Mouse (Mus musculus) cerebellum, adult 11-12 months (tissue): ENCODE measurements at regions not wholly inside any gene's neighbourhood (a gene's known extent, or its start where the extent isn't known, plus 50 kb on each side); places are given as distances from the start of the nearest gene placed in this dataset.

Source experiments
- DNase-seq: peaks from one replicate; pipeline ENCODE4 v3.0.0; 2022

DNA sequence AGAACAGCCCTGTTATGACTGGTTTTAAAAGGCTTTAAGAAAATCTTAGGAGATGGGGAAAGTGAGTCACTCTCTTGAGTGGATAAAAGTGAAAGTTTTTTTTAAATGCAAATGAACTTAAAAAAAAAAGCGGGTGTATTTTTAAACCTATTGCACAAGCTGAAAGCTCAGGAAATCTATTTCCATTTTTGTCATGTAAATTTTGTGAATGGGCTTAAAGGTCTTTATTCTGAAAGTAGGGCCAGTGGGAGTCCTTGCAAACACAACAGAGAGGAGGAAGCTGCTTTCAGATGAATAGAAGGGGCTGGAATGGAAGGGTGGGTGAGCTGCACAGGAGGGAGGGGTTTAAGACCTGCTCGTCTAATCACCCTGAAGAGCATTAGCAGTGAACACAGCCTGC is 62.9 kb downstream of the Fam84a start:
- DNase-seq: no peak

DNA sequence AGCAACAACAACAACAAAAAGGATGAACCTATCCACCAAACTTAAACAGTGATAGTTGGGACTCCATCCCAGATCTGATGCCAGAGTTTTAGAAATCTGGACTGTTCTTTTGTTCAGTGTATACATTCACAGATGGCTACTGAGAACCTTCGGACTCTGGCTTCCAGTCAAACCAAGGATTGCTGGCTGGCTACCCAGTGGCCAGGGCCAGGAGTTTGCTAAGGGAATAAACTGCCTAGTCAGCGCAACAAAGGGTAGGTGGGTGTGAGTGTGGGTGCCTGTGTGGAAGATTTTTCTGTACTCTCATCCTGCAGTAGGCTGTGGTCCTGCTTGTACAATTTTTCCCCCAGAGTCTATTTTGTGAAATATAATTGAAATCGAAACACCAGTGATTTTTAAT is 69.1 kb downstream of the Fam84a start:
- DNase-seq: peak; percentile 2

DNA sequence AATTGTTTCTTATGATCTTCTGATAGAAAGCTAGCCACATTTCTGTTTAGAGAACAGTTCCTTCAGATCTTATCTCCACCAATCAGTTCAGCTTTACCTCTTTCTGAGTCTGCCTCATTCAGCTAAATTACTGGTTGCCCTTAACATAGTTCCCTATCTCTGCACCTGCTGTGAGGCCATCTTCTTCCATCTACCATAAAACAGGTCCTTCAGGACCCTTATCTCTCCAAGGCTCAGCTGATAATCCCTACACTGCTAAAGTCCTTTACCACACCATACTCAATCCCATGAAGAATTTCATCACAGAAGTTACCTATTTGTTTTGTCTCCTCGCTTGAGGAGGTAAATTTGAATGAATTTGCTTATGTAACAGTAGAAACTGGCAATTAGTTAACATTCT is 72.0 kb downstream of the Fam84a start:
- DNase-seq: no peak

DNA sequence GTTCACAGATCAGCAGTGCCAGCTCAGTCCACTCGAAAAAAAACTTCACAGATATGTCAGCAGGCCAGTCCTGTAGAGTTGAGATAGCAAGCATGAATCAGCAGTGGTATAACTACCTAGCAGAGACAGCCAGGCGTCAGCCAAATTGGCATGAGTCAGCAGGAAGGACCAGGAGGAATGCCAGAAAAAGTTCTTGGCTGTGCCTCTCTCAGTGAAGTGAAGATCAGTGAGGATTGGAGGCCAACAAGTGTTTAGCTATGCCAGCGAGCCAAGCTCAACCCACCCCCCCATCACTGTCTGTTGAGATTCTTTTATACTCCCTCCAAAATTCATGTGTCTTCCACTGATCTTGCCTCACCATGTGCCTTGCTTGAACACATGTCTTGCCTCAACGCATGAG is 82.8 kb downstream of the Fam84a start:
- peak; percentile 3 for DNase-seq

DNA sequence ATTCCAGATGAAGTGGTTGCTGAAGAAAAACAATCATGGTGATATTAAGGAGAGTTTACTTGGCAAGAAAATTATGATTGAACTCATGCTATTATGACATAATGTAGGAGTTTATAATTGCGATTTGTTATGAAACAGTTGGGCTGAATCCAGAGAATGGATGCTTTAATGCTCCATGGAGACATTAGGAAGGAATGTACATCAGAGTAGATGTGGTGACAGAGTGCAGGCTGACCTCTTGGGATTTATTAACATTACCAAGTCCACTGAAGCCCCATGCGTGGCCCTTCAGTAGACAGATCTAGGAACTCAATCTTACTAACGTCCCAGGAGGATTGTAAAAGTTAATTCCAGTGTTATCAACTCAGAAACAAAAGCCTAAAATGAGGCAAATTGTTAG is 86.5 kb downstream of the Fam84a start:
- DNase-seq: no peak

DNA sequence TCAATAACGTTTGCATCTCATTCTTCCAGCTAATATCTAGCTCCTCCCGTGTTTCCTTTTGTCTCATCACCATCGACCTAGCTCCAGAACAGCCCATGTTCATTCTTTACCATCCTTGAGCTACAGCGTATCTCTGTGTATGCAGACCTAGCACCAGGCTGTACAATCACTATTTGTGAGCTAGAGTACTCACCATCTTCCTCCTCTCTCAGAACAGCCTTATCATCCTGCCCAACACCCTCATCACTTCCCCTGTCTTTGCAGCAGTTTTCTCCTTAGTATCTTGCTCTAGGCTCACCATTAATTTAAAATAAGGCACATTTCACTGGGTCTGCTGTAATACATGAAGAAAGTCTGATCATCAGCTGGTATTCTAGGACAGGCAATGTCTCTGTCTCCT is 88.6 kb downstream of the Fam84a start:
- no peak for DNase-seq

DNA sequence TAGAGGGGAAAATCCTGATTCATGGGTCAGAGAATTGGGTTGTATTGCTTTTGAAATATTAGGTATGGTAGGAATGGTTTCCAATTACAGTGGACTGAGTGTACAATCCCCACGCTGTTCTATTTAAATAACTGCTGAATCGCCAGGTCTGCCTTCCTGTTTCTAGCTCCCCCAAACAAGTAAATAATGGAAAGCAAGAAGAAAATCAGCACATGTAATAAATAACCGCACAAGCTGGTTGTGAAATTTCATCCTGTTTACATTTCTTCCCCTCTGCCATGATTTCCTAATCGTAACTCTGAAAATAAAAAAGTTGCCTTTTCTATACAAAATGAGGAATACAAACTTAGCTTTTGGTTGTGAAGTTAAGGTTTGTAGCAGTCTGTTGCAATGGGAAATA is 95.7 kb downstream of the Fam84a start:
- no peak for DNase-seq

DNA sequence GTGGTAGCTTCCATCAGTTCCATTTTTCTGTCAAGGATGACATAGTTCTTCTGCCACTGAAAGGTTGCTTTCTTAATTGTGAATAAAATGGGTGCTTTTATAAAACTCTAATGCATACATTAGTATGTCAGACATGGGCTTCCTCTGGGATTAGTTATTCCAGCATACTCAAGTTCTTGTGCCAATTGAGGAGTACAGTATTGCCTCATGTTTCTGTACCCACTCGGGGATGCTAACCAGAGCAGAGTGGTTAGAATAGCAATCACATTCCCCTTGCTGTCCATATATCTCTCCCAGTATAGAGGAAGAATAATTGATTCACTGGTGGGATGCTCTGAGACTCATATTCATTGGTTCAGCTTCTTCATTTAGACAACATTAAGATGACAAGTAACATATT is 119.5 kb downstream of the Fam84a start:
- DNase-seq: no peak

DNA sequence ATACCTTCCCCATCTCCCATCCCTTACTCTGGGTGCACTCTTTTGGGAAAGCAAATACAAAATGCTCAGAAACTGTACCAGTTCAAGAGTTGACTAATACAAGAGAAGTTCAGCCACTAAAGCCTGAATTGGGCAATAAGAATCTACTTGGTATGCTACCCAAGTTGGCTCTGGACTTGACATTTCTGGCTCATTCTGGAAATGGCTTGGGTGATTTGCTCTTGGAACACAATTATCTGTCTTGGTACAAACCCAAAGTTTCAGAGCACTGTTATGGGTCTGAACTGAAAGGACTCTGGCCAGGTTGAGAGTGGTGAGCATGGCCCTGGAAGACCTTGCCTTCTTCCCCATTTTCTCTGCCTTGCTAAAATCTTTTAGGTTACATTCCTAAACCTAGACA is 136.6 kb downstream of the Fam84a start:
- no peak for DNase-seq

DNA sequence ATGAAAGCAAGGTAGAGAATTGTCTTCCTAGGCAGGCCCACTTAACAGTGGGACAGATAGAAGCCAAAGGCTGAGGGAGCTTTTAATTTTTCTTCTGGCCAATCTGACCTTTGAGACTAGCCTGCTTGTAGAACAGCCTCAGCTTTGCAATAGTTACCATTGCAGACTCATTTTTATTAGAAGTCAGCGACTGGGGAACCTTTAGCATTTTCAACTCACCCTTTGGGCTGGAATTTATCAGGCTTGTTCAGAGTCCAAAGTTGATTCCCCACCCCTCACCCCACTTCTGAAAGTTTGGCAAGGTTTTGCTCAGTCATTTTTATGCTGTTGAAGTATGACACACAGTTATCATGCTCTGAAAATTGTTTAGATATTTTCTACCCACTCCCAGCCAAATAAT is 145.9 kb downstream of the Fam84a start:
- no peak for DNase-seq

DNA sequence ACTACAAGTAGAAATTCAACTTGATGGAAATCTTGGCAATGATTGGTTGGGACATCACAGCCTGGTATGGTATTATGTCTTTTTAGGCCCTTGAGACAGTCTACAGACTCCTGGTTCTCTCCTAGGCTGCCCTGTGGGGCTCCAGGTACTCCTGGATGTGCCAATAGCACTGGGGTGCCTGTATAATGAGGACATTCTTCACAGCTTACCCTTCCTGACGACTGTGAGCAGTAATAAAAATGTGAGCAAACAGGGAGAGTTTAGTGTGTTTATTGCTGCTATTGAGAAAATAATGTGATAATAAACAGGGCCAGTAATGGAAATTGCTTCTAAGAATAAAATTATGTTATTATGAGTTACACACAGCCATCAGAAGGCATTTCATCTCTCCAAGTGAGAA is 150.2 kb downstream of the Fam84a start:
- no peak for DNase-seq

DNA sequence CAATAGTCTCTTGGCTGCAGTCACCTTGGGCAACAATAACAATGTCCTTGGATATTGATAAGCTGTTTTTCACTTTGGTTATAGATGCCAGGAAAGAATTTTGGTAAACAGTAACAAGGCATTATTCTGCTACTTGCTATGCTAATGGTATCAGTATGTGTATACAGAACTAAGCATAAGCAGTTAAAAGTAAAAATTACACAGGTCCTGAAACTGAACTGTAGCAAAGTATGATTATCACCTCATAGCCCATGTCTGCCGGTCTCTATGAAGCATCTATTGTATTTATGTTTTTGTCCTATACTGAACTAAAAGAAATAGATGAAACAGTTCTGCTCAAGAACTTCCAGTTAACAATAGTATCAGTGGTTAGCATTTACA is 167.5 kb downstream of the Fam84a start:
- DNase-seq: no peak

DNA sequence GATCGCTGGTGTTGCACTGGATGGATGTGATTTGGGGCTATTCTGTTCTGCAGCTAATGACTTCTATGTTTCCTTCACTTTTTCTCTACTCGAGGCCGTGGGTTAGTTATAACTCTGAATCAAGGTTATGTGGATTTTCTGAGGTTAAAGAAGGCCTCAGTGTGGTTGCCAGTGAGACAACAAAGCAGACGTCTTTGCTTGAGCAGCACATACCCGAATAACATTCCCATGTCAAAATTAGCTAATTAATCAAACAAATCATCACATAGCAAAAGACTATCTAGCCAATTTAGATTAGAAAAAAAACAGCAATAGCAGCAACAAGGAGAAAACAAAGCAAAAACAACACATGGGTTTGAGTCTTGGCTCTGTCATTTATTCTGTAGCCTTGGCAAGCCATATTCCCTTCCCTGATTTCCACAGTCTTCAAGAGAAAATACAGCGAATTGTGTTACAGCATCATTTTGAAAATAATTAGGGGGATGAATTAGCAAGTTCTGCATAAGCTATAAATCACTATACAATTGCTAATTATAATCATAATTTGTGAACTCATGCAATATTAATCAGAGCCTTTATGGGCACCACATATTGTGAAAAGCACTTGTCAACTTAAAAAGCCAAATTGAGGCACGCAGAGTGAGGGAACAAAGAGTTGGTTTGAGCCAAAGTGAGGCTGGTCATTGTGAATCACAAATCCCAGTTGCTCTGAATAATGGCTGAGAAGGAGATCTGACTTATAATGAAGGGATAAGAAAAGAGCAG is 168.0 kb downstream of the Fam84a start:
- DNase-seq: no peak

DNA sequence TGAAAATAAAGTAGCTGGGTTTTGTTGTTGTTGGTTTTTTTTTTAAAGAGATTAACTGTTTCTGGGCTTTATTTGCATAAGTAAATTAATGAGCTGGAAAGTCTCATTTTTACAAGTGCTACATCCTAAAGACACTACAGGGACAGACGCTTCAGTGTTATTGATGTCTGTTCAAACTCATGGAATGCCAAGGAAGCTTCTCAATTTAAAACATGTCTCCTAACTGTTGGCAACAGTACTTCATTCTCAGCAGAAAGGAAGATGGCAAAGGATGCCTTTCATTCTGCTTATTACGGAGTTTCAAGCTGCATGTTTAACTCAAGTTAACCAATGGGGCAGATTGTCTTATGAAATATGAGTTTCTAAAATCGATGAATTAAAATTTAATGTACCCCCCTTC is 187.3 kb downstream of the Fam84a start:
- DNase-seq: no peak

DNA sequence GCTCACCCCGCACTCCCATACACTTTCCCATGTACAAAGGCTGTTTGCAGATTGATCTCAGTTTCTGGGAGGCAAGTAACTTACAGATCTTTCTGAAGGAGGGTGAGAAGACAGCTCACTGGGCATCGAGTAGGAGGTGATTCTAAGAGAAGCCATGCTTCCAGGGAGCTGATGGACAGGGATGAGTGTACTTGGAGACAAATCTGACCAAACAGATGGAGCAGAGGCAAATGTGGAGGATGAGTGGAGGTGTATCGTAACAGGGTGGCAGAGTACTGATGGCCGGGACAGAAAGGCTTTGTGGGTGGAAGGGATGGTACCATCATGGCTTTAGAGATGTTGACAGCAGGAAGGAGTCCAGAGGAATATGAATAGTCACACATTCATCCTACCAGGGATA is 212.4 kb downstream of the Fam84a start:
- DNase-seq: no peak

DNA sequence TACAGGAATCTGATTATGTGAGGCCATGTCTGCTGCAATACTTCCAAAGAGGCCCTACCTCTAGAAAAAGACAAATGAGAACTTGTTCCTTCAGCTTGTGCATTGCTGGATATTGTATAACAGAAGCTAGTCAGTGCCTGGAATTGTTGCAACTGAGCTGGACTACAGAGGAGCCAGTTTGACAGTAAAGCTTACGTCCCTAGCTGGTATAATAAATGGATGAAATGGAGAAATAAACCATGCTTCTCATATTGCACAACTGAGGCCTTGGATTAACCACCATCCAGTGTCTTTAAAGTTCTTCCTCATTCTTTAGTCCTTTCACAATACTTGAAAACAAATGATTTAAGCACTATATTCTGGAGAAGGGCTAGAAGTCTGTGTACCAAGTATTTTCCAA is 230.8 kb downstream of the Fam84a start:
- DNase-seq: no peak

DNA sequence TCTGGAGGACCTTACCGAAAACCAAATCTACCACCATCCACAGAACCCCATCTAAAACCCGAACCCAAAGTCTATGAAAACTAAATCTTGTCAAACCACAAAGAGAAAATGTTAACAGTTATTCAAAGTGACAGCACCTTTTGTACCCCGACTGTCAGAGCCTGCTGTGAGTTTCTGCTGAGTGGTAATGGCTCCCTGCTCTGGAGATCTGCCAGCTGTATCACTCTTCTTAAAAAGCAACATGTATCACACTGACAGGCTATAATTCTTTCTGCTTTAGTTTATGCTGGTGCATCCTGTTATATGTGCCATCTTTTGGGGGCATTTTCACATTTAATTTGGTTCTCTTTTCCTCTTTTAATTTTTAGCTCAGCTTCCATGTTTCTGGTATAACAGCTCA is 268.5 kb downstream of the Fam84a start:
- no peak for DNase-seq

DNA sequence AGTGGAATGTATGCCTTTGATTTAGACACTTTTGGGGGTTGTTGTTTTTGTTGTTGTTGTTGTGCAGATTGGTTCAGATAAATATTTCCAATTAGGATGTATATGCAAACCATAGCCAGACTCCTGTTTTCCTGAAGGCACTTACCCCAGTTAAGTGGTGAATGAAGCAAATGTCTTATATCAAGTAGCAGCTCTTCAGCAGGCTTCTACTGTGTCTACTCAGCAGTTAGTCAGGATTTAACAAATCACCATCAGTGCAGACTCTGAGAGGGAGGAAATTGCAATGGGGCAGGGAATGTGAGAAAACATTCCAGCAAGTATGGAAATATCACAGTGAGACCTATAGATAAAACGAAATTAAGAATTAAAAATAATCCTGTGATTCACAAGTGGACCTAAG is 282.7 kb downstream of the Fam84a start:
- DNase-seq: no peak

DNA sequence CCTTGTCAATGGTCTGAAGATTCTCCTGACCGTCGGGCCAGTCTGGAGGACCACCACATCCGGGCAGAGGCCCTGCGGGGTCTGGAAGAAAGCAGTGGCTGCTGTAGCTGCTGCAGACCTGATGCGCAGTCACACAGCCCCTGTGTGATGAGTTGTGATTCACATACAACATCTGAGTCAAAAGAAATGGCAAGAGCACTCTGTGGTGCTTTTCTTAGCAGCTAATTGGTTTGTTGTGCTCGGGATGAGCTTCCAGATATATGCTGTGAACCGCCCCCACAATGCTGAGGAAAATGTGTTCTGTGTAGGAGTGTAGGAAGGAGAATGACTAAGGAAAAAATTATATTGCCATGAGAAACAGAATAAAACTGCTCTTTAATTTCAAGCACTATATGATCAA is 290.6 kb downstream of the Fam84a start:
- no peak for DNase-seq

DNA sequence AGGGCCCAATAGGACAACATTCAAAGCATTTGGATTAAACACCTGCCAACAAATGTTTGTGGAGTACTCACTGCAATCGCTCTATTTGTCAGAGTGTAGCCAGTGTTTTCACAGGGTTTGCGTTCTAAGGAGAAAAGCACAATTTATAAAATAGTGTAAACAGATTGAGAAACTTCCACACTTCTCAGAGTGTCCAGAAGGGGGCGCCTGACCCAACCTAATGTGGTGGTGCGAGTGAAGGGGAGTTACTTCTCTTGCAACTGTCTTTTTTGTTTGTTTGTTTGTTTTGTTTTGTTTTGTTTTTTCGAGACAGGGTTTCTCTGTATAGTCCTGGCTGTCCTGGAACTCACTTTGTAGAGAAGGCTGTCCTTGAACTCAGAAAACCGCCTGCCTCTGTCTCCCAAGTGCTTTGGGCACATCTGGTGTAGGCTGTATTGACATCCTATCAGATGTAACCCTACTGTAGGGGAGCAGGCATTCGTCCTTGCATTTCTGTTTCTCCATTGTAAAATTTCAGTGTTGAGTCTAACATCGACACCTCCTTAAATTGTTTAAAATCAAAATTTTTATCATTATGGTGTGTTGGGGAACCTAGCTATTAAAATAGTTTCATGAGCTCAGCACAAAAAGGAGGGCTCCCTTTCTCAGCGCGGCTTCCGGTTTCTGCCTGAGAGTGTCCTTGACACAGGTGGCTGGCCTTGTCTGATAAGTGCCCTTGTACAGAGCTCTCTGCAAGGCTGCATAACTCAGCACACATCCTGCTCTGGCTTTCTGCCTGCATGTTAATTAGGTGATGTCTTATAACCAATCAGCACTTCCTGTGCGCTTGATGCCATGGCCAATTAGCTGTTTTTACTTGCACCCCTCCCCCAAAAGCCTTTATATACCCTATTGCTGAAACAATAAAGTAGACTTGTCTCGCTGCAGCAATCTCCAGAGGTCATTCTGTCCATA is 307.0 kb downstream of the Fam84a start:
- DNase-seq: no peak

DNA sequence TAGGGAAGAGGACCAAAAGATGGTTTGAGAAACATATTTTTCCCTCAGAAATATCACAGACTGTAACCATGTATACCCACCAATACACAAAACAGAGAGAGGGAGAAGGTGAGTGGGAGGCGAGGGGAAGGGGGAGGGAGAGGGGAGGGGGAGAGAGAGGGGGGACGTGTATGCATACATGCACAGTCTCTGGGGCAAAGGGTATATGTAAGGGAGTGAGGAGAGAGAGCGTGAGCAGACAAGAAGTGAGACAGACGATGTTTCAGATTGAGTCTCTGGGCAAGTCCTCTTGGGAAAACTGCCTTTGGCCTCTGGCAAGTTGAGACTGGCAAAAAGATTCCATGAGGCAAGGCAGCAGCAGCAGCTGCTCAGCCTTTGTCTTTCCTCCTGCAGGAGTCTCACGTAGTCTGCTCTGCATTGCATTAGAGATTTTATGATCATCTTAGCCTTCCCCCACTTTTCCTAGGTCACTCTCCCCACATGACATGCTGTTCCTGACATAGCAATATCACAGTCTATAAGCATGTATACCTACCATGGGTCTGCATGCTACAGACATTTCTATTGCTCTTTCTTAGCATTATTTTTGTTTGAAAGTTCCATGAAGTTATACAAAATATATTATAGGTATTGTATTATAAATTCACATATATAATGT is 308.3 kb downstream of the Fam84a start:
- no peak for DNase-seq

DNA sequence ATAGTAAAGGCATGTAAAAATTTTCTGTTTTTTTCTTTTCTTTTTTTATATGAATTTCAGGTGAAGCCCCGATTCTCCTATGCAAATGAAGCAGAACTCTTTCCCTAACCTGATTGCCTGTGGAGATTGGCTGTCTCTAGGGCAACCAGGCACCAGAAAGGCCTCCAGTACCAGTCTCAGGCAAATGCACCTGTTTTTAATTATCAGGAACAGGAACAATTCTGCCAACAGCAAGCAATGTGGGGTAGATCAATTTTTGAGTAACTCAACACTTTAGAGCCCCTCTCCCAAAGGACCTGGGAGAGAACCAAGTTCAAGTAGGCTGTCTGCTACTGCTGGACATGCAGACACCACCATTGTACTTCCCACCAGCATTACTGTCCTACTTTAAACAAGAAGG is 310.6 kb downstream of the Fam84a start:
- no peak for DNase-seq

DNA sequence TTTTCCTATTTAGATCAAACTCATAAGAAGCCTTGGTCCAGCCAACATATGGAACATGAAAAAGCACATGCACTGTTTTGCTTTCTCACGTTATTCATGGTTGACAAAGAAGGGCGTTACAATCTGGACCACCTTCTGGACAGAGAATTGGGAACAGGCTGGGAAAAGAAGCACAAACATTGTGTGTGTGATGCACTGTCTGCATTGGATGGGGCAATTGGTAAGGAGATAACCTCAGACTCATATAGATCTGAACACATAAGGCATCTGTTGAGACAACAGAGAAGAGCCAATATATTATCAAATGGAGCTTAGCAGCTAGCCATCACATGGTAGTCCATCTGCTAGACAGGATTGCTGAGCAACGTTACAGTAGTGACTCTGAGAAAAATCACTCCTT is 317.1 kb downstream of the Fam84a start:
- DNase-seq: no peak

DNA sequence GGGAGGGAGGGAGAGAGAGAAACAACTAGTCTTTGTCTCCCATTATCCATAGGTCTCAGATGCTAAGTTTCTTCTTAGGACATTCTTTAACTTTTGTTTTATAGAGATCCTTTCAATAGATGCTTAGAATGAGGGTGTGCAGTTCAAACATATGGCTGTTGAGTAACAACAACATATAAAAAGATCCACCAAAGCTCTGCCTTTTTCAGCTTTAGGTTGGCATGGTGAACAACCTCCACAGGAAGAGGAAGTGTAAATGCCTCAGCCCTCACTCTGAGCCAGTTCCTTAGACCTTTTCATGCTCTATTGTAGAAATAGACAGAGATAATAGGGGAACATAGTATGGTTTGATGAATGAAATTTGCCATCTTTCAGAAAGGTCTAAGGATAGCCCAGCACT is 326.0 kb downstream of the Fam84a start:
- DNase-seq: no peak
